Mouse (Mus musculus): ENCODE data around the gene Cbx5.

DNA sequence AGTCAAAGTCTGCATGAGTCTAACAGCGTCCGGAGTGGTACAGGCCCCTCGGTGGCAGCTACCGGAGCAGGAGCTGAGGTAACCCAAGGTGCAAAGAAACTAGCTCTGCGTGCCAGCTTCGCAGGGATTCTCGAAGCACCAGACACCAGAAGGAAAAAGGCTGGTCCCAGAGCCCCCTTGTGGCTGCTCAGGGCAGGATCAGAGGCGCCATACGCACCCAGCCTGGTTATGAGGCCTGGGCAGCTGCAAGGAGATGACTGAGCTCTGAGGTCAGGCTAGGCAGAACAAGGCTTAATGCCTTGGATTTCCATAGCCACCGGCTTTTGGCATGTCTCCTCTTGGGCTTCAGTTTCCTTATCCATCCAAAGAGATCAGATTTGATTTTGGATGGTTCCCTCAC is 67.1 kb downstream of the Cbx5 start:
- peak; percentile 87 for TF ChIP-seq CTCF (IDR thresholded peaks at IDR 0.05)
- TF ChIP-seq EP300 (IDR thresholded peaks at IDR 0.05), result no peak

All from lung, postnatal 0 days (tissue).